Comparison of ENCODE assay signal across 11 mouse cellular contexts in the genomic region with DNA sequence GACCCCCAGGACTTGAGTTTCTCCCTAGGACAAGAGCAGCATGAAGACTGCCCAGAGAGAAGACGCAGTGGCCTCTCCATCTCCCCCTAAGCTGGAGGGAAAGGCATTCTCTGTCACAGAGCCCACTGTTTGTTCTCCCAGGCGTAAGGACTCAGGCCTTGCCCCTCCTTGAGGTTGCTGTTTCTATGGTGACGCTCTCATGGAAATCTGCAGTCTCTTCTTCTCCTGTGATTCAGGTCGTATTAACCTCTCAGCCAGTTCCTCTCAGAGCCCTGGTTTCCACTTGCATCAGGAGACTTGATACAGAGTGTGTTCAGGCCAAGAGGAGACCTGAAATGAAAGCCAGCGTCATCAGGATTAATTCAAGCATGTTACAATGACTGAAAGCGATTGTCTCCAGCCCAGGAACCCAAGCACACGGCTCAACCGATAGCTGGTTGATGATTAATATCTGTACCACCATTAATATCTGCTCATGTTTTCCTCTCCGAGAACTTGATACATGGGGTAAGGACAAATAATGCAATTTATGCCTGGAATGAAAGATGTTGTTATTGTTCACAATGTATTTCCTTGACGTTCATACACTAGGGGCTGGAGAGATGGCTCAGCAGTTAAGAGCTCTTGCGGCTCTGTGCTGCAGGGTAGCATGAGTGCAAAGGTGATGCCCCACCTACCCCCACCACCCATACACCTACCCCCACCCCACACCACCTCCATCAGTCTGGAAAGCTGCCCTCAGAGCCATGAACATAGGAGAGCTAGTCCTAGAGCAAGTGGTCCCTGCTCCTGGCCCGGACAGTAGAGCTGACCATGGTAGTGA. TPM values are rescaled to one million over a fixed set of nuclear protein-coding genes. Genes with fewer than 3 reads are reported as not detected.
DNase-seq lines count a peak whose midpoint lies in the region; ATAC-seq and TF ChIP-seq lines count a peak whose summit lies in the region.
"Had no signal": no experiment of that assay in that cellular context is flagged by ENCODE, and none has a peak within 500 bp of the region (broad histone marks: within the 10 kb centered on the region; RNA-seq: fewer than 3 reads in every experiment).

No protein-coding gene starts in this region.

- no peak overlapping the region for H3K4me3 ChIP-seq in lung, embryonic 14.5 days (ENCODE audit: low read depth, low read length)
- no peak overlapping the region for H3K4me3 ChIP-seq in embryonic facial prominence, embryonic 15.5 days (replicated peaks)
- H3K4me3 ChIP-seq in hindbrain, embryonic 16.5 days (ENCODE audit: low read length): no peak overlapping the region
- H3K4me3 ChIP-seq in stomach, embryonic 15.5 days (replicated peaks): no peak overlapping the region

- no peak overlapping the region for H3K9ac ChIP-seq in lung, embryonic 14.5 days
- no peak overlapping the region for H3K9ac ChIP-seq in embryonic facial prominence, embryonic 15.5 days
- peak overlapping the region; percentile 35 for H3K9ac ChIP-seq in hindbrain, embryonic 16.5 days (ENCODE audit: low read depth, low read length)
- no peak overlapping the region for H3K9ac ChIP-seq in stomach, embryonic 15.5 days

- no peak for ATAC-seq in lung, embryonic 14.5 days (ENCODE audit: insufficient read depth)
- 0 out of 2 replicates have a peak, but pooled peaks have one; percentile 34 for ATAC-seq in embryonic facial prominence, embryonic 15.5 days (ENCODE audit: insufficient number of reproducible peaks, low FRiP score, low TSS enrichment, low read depth)
- peak; percentile 81 for ATAC-seq in hindbrain, embryonic 16.5 days
- peak; percentile 47; the same call in 1 of the 2 replicates for ATAC-seq in stomach, embryonic 15.5 days (ENCODE audit: insufficient read depth, low FRiP score, low read depth)

- 49% methylated on average over 12 of the region's 12 CpGs for WGBS in lung, embryonic 14.5 days
- WGBS in embryonic facial prominence, embryonic 15.5 days: 67% methylated on average over 12 of the region's 12 CpGs
- 40% methylated on average over 12 of the region's 12 CpGs for WGBS in hindbrain, embryonic 16.5 days
- WGBS in stomach, embryonic 15.5 days: 49% methylated on average over 12 of the region's 12 CpGs

- peaks cover 12% of the 10 kb centered on the region for H3K4me1 ChIP-seq in lung, embryonic 14.5 days (ENCODE audit: insufficient read depth)
- peaks cover 16% of the 10 kb centered on the region for H3K4me1 ChIP-seq in embryonic facial prominence, embryonic 15.5 days
- peaks cover 19% of the 10 kb centered on the region for H3K4me1 ChIP-seq in hindbrain, embryonic 16.5 days (ENCODE audit: control insufficient read depth, insufficient read depth, low read depth, low read length)
- H3K4me1 ChIP-seq in stomach, embryonic 15.5 days: 0 out of 2 replicates have a peak, but pooled peaks cover 9% of the 10 kb centered on the region

- no peaks in the 10 kb centered on the region for H3K27me3 ChIP-seq in lung, embryonic 14.5 days (ENCODE audit: insufficient read depth, low read length)
- no peaks in the 10 kb centered on the region for H3K27me3 ChIP-seq in embryonic facial prominence, embryonic 15.5 days
- H3K27me3 ChIP-seq in hindbrain, embryonic 16.5 days (replicated peaks; ENCODE audit: control insufficient read depth, insufficient read depth, low read length): no peaks in the 10 kb centered on the region
- H3K27me3 ChIP-seq in stomach, embryonic 15.5 days (replicated peaks): no peaks in the 10 kb centered on the region

- H3K36me3 ChIP-seq in lung, embryonic 14.5 days (ENCODE audit: insufficient read depth): no peaks in the 10 kb centered on the region
- H3K36me3 ChIP-seq in embryonic facial prominence, embryonic 15.5 days: no peaks in the 10 kb centered on the region
- no peaks in the 10 kb centered on the region for H3K36me3 ChIP-seq in hindbrain, embryonic 16.5 days (ENCODE audit: control insufficient read depth, insufficient read depth, low read length)
- H3K36me3 ChIP-seq in stomach, embryonic 15.5 days: no peaks in the 10 kb centered on the region

- 0 out of 2 replicates have a peak overlapping the region, but pooled peaks have one; percentile 4 for H3K4me2 ChIP-seq in lung, embryonic 14.5 days
- no peak overlapping the region for H3K4me2 ChIP-seq in embryonic facial prominence, embryonic 15.5 days (replicated peaks)
- 0 out of 2 replicates have a peak overlapping the region, but pooled peaks have one; percentile 14 for H3K4me2 ChIP-seq in hindbrain, embryonic 16.5 days (ENCODE audit: low read length)
- H3K4me2 ChIP-seq in stomach, embryonic 15.5 days: no peak overlapping the region

- no peak for TF ChIP-seq CTCF in lung, embryonic 14.5 days (IDR thresholded peaks at IDR 0.05; ENCODE audit: low read depth)

- H3K27ac ChIP-seq in lung, embryonic 14.5 days (ENCODE audit: low read depth): peak overlapping the region; percentile 54; the same call in 1 of the 2 replicates
- H3K27ac ChIP-seq in embryonic facial prominence, embryonic 15.5 days (replicated peaks): no peak overlapping the region
- peak overlapping the region; percentile 80 for H3K27ac ChIP-seq in hindbrain, embryonic 16.5 days (ENCODE audit: low read depth, low read length)
- no peak overlapping the region for H3K27ac ChIP-seq in stomach, embryonic 15.5 days

- no peaks in the 10 kb centered on the region for H3K9me3 ChIP-seq in lung, embryonic 14.5 days (ENCODE audit: low read depth, low read length)
- no peaks in the 10 kb centered on the region for H3K9me3 ChIP-seq in embryonic facial prominence, embryonic 15.5 days (replicated peaks)
- no peaks in the 10 kb centered on the region for H3K9me3 ChIP-seq in hindbrain, embryonic 16.5 days (ENCODE audit: control insufficient read depth, low read length)
- no peaks in the 10 kb centered on the region for H3K9me3 ChIP-seq in stomach, embryonic 15.5 days

- peak; percentile 55 for DNase-seq in lung, embryonic 14.5 days
- no peak for DNase-seq in lung, postnatal 36 days
- no peak for DNase-seq in urinary bladder, postnatal 10 days (ENCODE audit: low spot score)
- DNase-seq in adrenal gland, postnatal 10 days: no peak
- DNase-seq: adrenal gland, adult 2 months; cerebellum, adult 9-10 months; lung, adult 2 months; thymus, postnatal 25 days had no signal

RNA-seq across cellular contexts. Expression of a gene that starts 22.0 kb away (rescaled TPM):
- 322 and 336 TPM in 2 replicates for polyA plus RNA-seq in lung, embryonic 14.5 days (2014; fragmentation: Nextera tagmentation; extraction: Ambion mirVana)
- 198 and 214 TPM in 2 replicates for polyA plus RNA-seq in embryonic facial prominence, embryonic 15.5 days (2015; fragmentation: Nextera tagmentation; extraction: Ambion mirVana)
- polyA plus RNA-seq in hindbrain, embryonic 16.5 days (2015; fragmentation: Nextera tagmentation; extraction: Ambion mirVana): 144 and 166 TPM in 2 replicates
- 204 and 211 TPM in 2 replicates for polyA plus RNA-seq in stomach, embryonic 15.5 days (2015; fragmentation: Nextera tagmentation; extraction: Ambion mirVana)
- 100 to 1,000 TPM in 1 of 2 experiments, 10 to 100 TPM in 1; 94.0 to 117 TPM for total RNA-seq in adrenal gland, postnatal 10 days (2021)

RNA-seq across cellular contexts. Expression of a gene that starts 40.1 kb away (rescaled TPM):
- polyA plus RNA-seq in lung, embryonic 14.5 days (2014; fragmentation: Nextera tagmentation; extraction: Ambion mirVana): 191 and 206 TPM in 2 replicates
- polyA plus RNA-seq in embryonic facial prominence, embryonic 15.5 days (2015; fragmentation: Nextera tagmentation; extraction: Ambion mirVana): 157 and 161 TPM in 2 replicates
- 98.2 and 103 TPM in 2 replicates for polyA plus RNA-seq in hindbrain, embryonic 16.5 days (2015; fragmentation: Nextera tagmentation; extraction: Ambion mirVana)
- polyA plus RNA-seq in stomach, embryonic 15.5 days (2015; fragmentation: Nextera tagmentation; extraction: Ambion mirVana): 172 and 178 TPM in 2 replicates
- total RNA-seq in adrenal gland, postnatal 10 days (2021): 100 to 1,000 TPM in 1 of 2 experiments, 10 to 100 TPM in 1; 98.7 to 149 TPM

Comparison
In these comparisons a context has a peak if more than half of its experiments do, and no peak if none do; other contexts are left out.
1. H3K27ac ChIP-seq: peak in lung, embryonic 14.5 days (single experiment) and hindbrain, embryonic 16.5 days (single experiment); none in embryonic facial prominence, embryonic 15.5 days (single experiment) and stomach, embryonic 15.5 days (single experiment).
2. H3K4me2 ChIP-seq: peak in lung, embryonic 14.5 days (single experiment) and hindbrain, embryonic 16.5 days (single experiment); none in embryonic facial prominence, embryonic 15.5 days (single experiment) and stomach, embryonic 15.5 days (single experiment).